Mouse (Mus musculus): ENCODE results near the gene Epn3. TPM values are rescaled to one million over a fixed set of nuclear protein-coding genes. Genes with fewer than 3 reads are reported as not detected.

Gene Epn3
- polyA plus RNA-seq, 1 experiment: 1.7 TPM

GRCm38 (mm10) chr11:94445300-94445699 lies 54.5 kb downstream of the Epn3 start:
- Histone ChIP-seq H3K4me3 (ENCODE audit: control insufficient read depth, low read depth, low read length) (no peak overlapping the region), H3K36me3 (ENCODE audit: control insufficient read depth, insufficient read depth, low read length) (no peaks in the 10 kb centered on the region), H3K4me1 (ENCODE audit: control insufficient read depth, insufficient read depth, low read length) (peaks cover 2% of the 10 kb centered on the region; the same call in 1 of the 2 replicates), H3K27me3 (ENCODE audit: control insufficient read depth, insufficient read depth, low read length) (no peaks in the 10 kb centered on the region), H3K27ac (ENCODE audit: control insufficient read depth, insufficient read depth, low read depth, low read length) (no peak overlapping the region)
- TF ChIP-seq POLR2A (IDR thresholded peaks at IDR 0.05; ENCODE audit: control insufficient read depth, low read depth, low read length) (no peak), CTCF (IDR thresholded peaks at IDR 0.05; ENCODE audit: control insufficient read depth, insufficient read depth, insufficient replicate concordance, low read depth, low read length) (no peak)

GRCm38 (mm10) chr11:94444829-94445228 lies 54.9 kb downstream of the Epn3 start:
- Histone ChIP-seq H3K27me3 (ENCODE audit: control insufficient read depth, insufficient read depth, low read length) (no peaks in the 10 kb centered on the region), H3K4me3 (ENCODE audit: control insufficient read depth, low read depth, low read length) (no peak overlapping the region), H3K36me3 (ENCODE audit: control insufficient read depth, insufficient read depth, low read length) (no peaks in the 10 kb centered on the region), H3K27ac (ENCODE audit: control insufficient read depth, insufficient read depth, low read depth, low read length) (no peak overlapping the region), H3K4me1 (ENCODE audit: control insufficient read depth, insufficient read depth, low read length) (peaks cover 2% of the 10 kb centered on the region; the same call in 1 of the 2 replicates)
- TF ChIP-seq CTCF (IDR thresholded peaks at IDR 0.05; ENCODE audit: control insufficient read depth, insufficient read depth, insufficient replicate concordance, low read depth, low read length) (no peak), POLR2A (IDR thresholded peaks at IDR 0.05; ENCODE audit: control insufficient read depth, low read depth, low read length) (no peak)

GRCm38 (mm10) chr11:94441752-94442151 lies 58.0 kb downstream of the Epn3 start:
- Histone ChIP-seq H3K36me3 (ENCODE audit: control insufficient read depth, insufficient read depth, low read length) (no peaks in the 10 kb centered on the region), H3K4me3 (ENCODE audit: control insufficient read depth, low read depth, low read length) (no peak overlapping the region), H3K27me3 (ENCODE audit: control insufficient read depth, insufficient read depth, low read length) (no peaks in the 10 kb centered on the region), H3K27ac (ENCODE audit: control insufficient read depth, insufficient read depth, low read depth, low read length) (no peak overlapping the region), H3K4me1 (ENCODE audit: control insufficient read depth, insufficient read depth, low read length) (no peaks in the 10 kb centered on the region)
- no peak for TF ChIP-seq POLR2A (IDR thresholded peaks at IDR 0.05; ENCODE audit: control insufficient read depth, low read depth, low read length)
- no peak for TF ChIP-seq CTCF (IDR thresholded peaks at IDR 0.05; ENCODE audit: control insufficient read depth, insufficient read depth, insufficient replicate concordance, low read depth, low read length)

- no peaks in the 10 kb centered on the region for H3K4me1 ChIP-seq (ENCODE audit: control insufficient read depth, insufficient read depth, low read length)
Measured at GRCm38 (mm10) chr11:94441122-94441521, 58.7 kb downstream of the Epn3 start.

GRCm38 (mm10) chr11:94440421-94440820 lies 59.4 kb downstream of the Epn3 start:
- TF ChIP-seq CTCF (IDR thresholded peaks at IDR 0.05; ENCODE audit: control insufficient read depth, insufficient read depth, insufficient replicate concordance, low read depth, low read length): no peak
- TF ChIP-seq POLR2A (IDR thresholded peaks at IDR 0.05; ENCODE audit: control insufficient read depth, low read depth, low read length): no peak
- H3K4me1 ChIP-seq (ENCODE audit: control insufficient read depth, insufficient read depth, low read length): no peaks in the 10 kb centered on the region
- no peaks in the 10 kb centered on the region for H3K27me3 ChIP-seq (ENCODE audit: control insufficient read depth, insufficient read depth, low read length)

More at GRCm38 (mm10) chr11:94441122-94441521, 58.7 kb downstream of the Epn3 start:
- TF ChIP-seq CTCF (IDR thresholded peaks at IDR 0.05; ENCODE audit: control insufficient read depth, insufficient read depth, insufficient replicate concordance, low read depth, low read length) (no peak), POLR2A (IDR thresholded peaks at IDR 0.05; ENCODE audit: control insufficient read depth, low read depth, low read length) (no peak)
- Histone ChIP-seq H3K27me3 (ENCODE audit: control insufficient read depth, insufficient read depth, low read length) (no peaks in the 10 kb centered on the region), H3K4me3 (ENCODE audit: control insufficient read depth, low read depth, low read length) (no peak overlapping the region), H3K36me3 (ENCODE audit: control insufficient read depth, insufficient read depth, low read length) (no peaks in the 10 kb centered on the region), H3K27ac (ENCODE audit: control insufficient read depth, insufficient read depth, low read depth, low read length) (no peak overlapping the region)

More at GRCm38 (mm10) chr11:94440421-94440820, 59.4 kb downstream of the Epn3 start:
- no peak overlapping the region for H3K27ac ChIP-seq (ENCODE audit: control insufficient read depth, insufficient read depth, low read depth, low read length)
- H3K4me3 ChIP-seq (ENCODE audit: control insufficient read depth, low read depth, low read length): no peak overlapping the region
- no peaks in the 10 kb centered on the region for H3K36me3 ChIP-seq (ENCODE audit: control insufficient read depth, insufficient read depth, low read length)

Other genes with a start within 250 kb of the Epn3 start
- gene Gm21885, start 218.1 kb downstream of the Epn3 start, polyA plus RNA-seq (2012; rRNA removed): not detected in 2 replicates
- gene Luc7l3, start 178.0 kb downstream of the Epn3 start, polyA plus RNA-seq (2012; rRNA removed): 8.2 and 10.7 TPM in 2 replicates
- gene Ankrd40, start 172.0 kb downstream of the Epn3 start, polyA plus RNA-seq (2012; rRNA removed): 80.8 and 89.0 TPM in 2 replicates
- gene Abcc3, start 107.0 kb downstream of the Epn3 start, polyA plus RNA-seq (2012; rRNA removed): 123 and 126 TPM in 2 replicates
- gene Cacna1g, start 25.8 kb downstream of the Epn3 start, polyA plus RNA-seq (2012; rRNA removed): 3.4 and 5.1 TPM in 2 replicates
- 1,087 and 1,277 TPM in 2 replicates for gene Spata20, start 13.8 kb downstream of the Epn3 start, polyA plus RNA-seq (2012; rRNA removed)
- gene Mycbpap, start 21.8 kb upstream of the Epn3 start, polyA plus RNA-seq (2012; rRNA removed): 193 and 197 TPM in 2 replicates
- 5.1 and 5.4 TPM in 2 replicates for gene Rsad1, start 49.3 kb upstream of the Epn3 start, polyA plus RNA-seq (2012; rRNA removed)
- 0.14 TPM in 1 of 2 replicates, not detected in the other for gene Chad, start 65.1 kb upstream of the Epn3 start, polyA plus RNA-seq (2012; rRNA removed)
- gene Acsf2, start 101.9 kb upstream of the Epn3 start, polyA plus RNA-seq (2012; rRNA removed): 7.0 and 8.3 TPM in 2 replicates
- gene Lrrc59, start 129.8 kb upstream of the Epn3 start, polyA plus RNA-seq (2012; rRNA removed): 75.9 and 78.0 TPM in 2 replicates
- 24.0 and 24.2 TPM in 2 replicates for gene Mrpl27, start 153.8 kb upstream of the Epn3 start, polyA plus RNA-seq (2012; rRNA removed)
- 3.9 and 4.2 TPM in 2 replicates for gene Eme1, start 154.0 kb upstream of the Epn3 start, polyA plus RNA-seq (2012; rRNA removed)
- gene Xylt2, start 177.5 kb upstream of the Epn3 start, polyA plus RNA-seq (2012; rRNA removed): 3.3 and 3.4 TPM in 2 replicates
- not detected in 2 replicates for gene Gm11541, start 204.5 kb upstream of the Epn3 start, polyA plus RNA-seq (2012; rRNA removed)
- gene Cdc34b, start 241.8 kb upstream of the Epn3 start, polyA plus RNA-seq (2012; rRNA removed): 0.91 and 1.2 TPM in 2 replicates